Mouse (Mus musculus) olfactory bulb, adult 2 months (tissue): ENCODE data around the gene Wdr62. TPM values are rescaled to one million over a fixed set of nuclear protein-coding genes. Genes with fewer than 3 reads are reported as not detected.

Source experiments
- H3K27ac ChIP-seq: fragments of 200-500 bp; 2 replicates; pipeline ENCODE4 v1.5.1; 2012; ENCODE audit warnings: low read depth, low read length; ENCODE audit not compliant: insufficient read depth
- H3K4me1 ChIP-seq: fragments of 200-500 bp; 2 replicates; pipeline ENCODE4 v1.6.1; 2012; ENCODE audit warnings: low read length; ENCODE audit not compliant: control insufficient read depth, insufficient read depth
- H3K4me3 ChIP-seq: fragments of 200-500 bp; 2 replicates; pipeline ENCODE4 v1.5.1; 2012; ENCODE audit warnings: mild to moderate bottlenecking, low read depth, low read length, moderate library complexity; ENCODE audit not compliant: insufficient read depth
- CTCF ChIP-seq: fragments of 200-500 bp; IDR thresholded peaks from 2 replicates; pipeline ENCODE4 v1.5.1; 2012; ENCODE audit warnings: low read depth, mild to moderate bottlenecking, low read length, moderate library complexity; ENCODE audit not compliant: insufficient read depth
- POLR2A ChIP-seq: fragments of 200-500 bp; IDR thresholded peaks from 2 replicates; pipeline ENCODE4 v1.6.1; 2012; ENCODE audit warnings: mild to moderate bottlenecking, low read depth, low read length, moderate library complexity; ENCODE audit not compliant: insufficient read depth
- WGBS: fragments of 180-500 bp; shearing (Covaris S2); methylation state at CpG from one replicate; pipeline ENCODE4 v1.1.7; 2018; 5-methylcytosine and 5-hydroxymethylcytosine counted together
- polyA plus RNA-seq: library from polyadenylated mRNA; stranded (reverse); fragments of >200 nt; gene quantifications from 2 replicates; pipeline ENCODE4 v1.2.4, GENCODE M21; 2012; ENCODE audit warnings: low replicate concordance; ENCODE audit not compliant: missing spikeins, insufficient read depth, insufficient read length

The Wdr62 gene
- polyA plus RNA-seq, 1 experiment, result not detected

DNA sequence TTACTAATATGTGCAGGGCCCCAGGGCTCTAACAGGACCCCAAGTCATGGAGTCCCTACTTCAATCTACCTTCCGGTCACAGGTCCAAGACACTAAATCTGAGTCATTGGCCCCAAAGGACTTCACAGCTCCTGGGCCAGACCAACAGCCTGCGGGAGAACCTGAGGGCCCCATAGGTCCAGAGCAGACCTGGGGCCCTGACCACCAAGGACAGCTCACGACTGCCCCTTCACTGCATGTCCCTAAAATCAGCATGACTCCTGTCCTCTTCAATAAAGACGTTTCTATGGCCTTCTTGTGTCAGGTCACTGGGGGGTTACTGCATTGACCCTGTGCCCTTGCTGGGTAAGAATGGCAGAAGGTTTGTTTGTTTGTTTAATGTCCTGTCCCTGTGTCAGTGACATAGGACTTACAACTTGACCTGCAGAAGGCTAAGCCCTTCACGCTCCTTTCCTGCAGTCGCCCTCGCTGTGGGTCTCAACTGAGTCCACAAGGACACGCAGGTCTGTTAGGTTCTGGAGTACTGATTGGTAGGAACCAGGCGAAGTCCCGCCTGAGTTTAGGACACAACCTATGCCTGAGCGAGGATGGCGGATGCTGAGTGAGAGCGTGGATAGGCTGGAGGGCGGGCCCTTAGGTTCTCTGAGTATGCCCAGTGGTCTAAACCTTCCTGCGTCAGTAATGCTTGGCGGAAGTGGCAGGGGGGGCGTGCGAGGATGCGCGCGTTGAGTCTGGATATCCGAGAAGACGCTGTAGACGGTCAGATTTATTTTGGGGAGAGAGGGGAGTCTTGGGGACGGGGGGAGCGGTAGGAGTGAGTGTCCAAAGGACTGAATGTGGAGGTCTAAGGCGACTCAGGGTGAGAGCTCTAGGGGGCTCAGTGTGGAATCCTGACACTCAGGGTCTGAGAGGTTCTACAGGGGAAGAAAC is 28.1 kb upstream of the Wdr62 start, which contains the start of gene Alkbh6:
Alkbh6 (plus strand) TSS at position 642 of the 930 bp plus-strand sequence.
- peaks cover 18% of the 10 kb centered on the region for H3K4me1 ChIP-seq
- WGBS, result 5% methylated on average over 27 of the region's 27 CpGs
- H3K4me3 ChIP-seq, result peak within 1 kb of the TSS; percentile 76
- peak within 1 kb of the TSS; percentile 93 for H3K27ac ChIP-seq
- TF ChIP-seq POLR2A (peak; percentile 78; the same call in 1 of the 2 replicates), CTCF (no peak)

GRCm38 (mm10) chr7:30306083-30306779 is 26.0 kb upstream of the Wdr62 start:
- Histone ChIP-seq H3K27ac (no peak overlapping the region), H3K4me3 (no peak overlapping the region), H3K4me1 (peaks cover 18% of the 10 kb centered on the region)
- 88% methylated on average over 16 of the region's 16 CpGs for WGBS
- TF ChIP-seq CTCF, result no peak
- TF ChIP-seq POLR2A, result no peak

DNA sequence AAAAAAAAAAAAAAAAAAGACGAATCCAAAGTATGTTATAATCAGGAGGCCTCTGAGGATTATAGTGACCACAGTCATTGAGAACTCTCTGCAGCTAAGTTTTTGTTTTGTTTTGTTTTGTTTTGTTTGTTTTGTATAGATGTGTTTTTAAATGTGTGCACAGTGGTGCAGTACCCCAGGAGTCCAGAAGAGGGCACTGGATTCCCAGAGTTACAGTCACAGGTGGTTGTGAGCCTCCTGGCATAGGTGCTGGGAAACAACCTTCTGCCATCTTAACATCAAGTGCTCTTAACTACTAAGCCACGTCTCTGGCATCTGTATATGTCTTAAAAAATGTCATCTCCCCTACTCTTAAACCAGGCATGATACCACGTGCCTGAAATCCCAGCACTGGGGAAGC is 20.7 kb upstream of the Wdr62 start:
- H3K4me1 ChIP-seq, result no peaks in the 10 kb centered on the region
- no peak overlapping the region for H3K27ac ChIP-seq
- no peak overlapping the region for H3K4me3 ChIP-seq
- TF ChIP-seq POLR2A (no peak), CTCF (0 out of 2 replicates have a peak, but pooled peaks have one; percentile 3)
- WGBS, result 48% methylated on average over 3 of the region's 3 CpGs

DNA sequence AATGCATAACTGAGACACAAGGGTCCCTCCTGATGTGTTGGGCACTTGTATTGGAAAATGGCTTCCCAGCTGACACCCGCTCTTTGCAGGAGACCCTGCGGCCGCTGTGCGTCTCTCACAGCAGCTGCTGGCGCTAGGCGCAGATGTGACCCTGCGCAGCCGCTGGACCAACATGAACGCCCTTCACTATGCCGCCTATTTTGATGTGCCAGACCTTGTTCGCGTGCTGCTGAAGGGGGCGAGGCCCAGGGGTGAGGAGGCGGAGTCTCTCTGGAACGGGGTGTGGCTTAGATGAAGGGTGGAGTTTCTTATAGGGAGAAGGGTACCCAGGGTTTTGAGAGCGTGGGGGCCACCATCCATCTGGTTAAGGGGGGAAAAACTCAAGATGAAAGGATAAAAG is 17.0 kb upstream of the Wdr62 start:
- TF ChIP-seq CTCF (no peak), POLR2A (no peak)
- H3K4me1 ChIP-seq, result peaks cover 19% of the 10 kb centered on the region
- no peak overlapping the region for H3K27ac ChIP-seq
- H3K4me3 ChIP-seq, result no peak overlapping the region
- WGBS, result 83% methylated on average over 16 of the region's 16 CpGs

DNA sequence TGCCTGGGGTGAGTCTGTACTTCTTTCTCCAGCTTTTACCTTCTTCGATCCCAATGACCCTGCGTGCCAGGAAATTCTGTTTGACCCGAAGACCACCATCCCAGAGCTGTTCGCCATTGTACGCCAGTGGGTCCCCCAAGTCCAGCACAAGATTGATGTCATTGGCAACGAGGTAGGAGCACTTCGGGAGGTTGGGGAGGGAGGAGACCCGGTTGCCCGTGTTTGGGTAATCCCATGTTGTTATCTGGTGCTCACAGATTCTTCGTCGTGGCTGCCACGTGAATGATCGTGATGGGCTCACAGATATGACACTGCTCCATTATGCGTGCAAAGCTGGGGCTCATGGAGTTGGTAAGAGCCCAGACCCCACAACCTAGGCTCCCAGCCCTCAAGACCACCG is 16.6 kb upstream of the Wdr62 start:
- peaks cover 19% of the 10 kb centered on the region for H3K4me1 ChIP-seq
- WGBS, result 90% methylated on average over 15 of the region's 15 CpGs
- no peak overlapping the region for H3K4me3 ChIP-seq
- no peak overlapping the region for H3K27ac ChIP-seq
- TF ChIP-seq POLR2A, result no peak
- no peak for TF ChIP-seq CTCF

GRCm38 (mm10) chr7:30295103-30295502 is 14.9 kb upstream of the Wdr62 start:
- 0 out of 2 replicates have a peak overlapping the region, but pooled peaks have one; percentile 10 for H3K27ac ChIP-seq

GRCm38 (mm10) chr7:30294296-30294695 is 14.1 kb upstream of the Wdr62 start:
- no peak overlapping the region for H3K4me3 ChIP-seq
- H3K27ac ChIP-seq, result 0 out of 2 replicates have a peak overlapping the region, but pooled peaks have one; percentile 10
- H3K4me1 ChIP-seq, result peaks cover 25% of the 10 kb centered on the region
- WGBS, result 59% methylated on average over 5 of the region's 5 CpGs
- TF ChIP-seq CTCF (no peak), POLR2A (no peak)

More at GRCm38 (mm10) chr7:30295103-30295502, 14.9 kb upstream of the Wdr62 start:
- WGBS, result 61% methylated on average over 10 of the region's 10 CpGs
- H3K4me3 ChIP-seq, result no peak overlapping the region
- peaks cover 25% of the 10 kb centered on the region for H3K4me1 ChIP-seq
- no peak for TF ChIP-seq CTCF
- TF ChIP-seq POLR2A, result no peak

GRCm38 (mm10) chr7:30293795-30294194 is 13.6 kb upstream of the Wdr62 start:
- Histone ChIP-seq H3K27ac (no peak overlapping the region), H3K4me3 (peak overlapping the region; percentile 18; the same call in 1 of the 2 replicates), H3K4me1 (peaks cover 25% of the 10 kb centered on the region)
- WGBS, result 27% methylated on average over 13 of the region's 13 CpGs
- TF ChIP-seq CTCF (no peak), POLR2A (no peak)
